In genomic region chr6:86736313-86736712, GRCm38 (mm10) we compare ENCODE assay signal across 18 mouse cellular contexts. TPM values are rescaled to one million over a fixed set of nuclear protein-coding genes. Genes with fewer than 3 reads are reported as not detected.
DNase-seq lines count a peak whose midpoint lies in the region; ATAC-seq lines count a peak whose summit lies in the region.
"Had no signal": no experiment of that assay in that cellular context is flagged by ENCODE, and none has a peak within 500 bp of the region (broad histone marks: within the 10 kb centered on the region; RNA-seq: fewer than 3 reads in every experiment).

No protein-coding gene starts in this region.

- no peak overlapping the region for H3K9ac ChIP-seq in forebrain, embryonic 14.5 days (ENCODE audit: low read length)
- no peak overlapping the region for H3K9ac ChIP-seq in forebrain, embryonic 12.5 days
- H3K9ac ChIP-seq: heart, embryonic 13.5 days; hindbrain, embryonic 12.5 days had no signal

- no peaks in the 10 kb centered on the region for H3K27me3 ChIP-seq in forebrain, embryonic 14.5 days (replicated peaks; ENCODE audit: control insufficient read depth, insufficient read depth, low read length)
- no peaks in the 10 kb centered on the region for H3K27me3 ChIP-seq in forebrain, embryonic 12.5 days
- H3K27me3 ChIP-seq in heart, embryonic 10.5 days (ENCODE audit: insufficient read depth, poor library complexity, severe bottlenecking): no peaks in the 10 kb centered on the region
- no peaks in the 10 kb centered on the region for H3K27me3 ChIP-seq in megakaryocyte, embryonic 14.5 days (replicated peaks)
- H3K27me3 ChIP-seq: heart, embryonic 13.5 days; hindbrain, embryonic 12.5 days had no signal

- peak; percentile 22 for DNase-seq in forebrain, embryonic 14.5 days (ENCODE audit: low spot score)
- peak; percentile 58 for DNase-seq in heart, embryonic 10.5 days (ENCODE audit: low spot score)
- no peak for DNase-seq in heart, adult 8-10 months (ENCODE audit: low spot score)
- DNase-seq in lung, postnatal 4 days: no peak
- DNase-seq: cerebellum, adult 2 months; cerebellum, postnatal 10 days; heart, adult 2 months; heart, postnatal 36 days; kidney, adult 8-10 months had no signal

- H3K36me3 ChIP-seq in forebrain, embryonic 14.5 days (ENCODE audit: control insufficient read depth, insufficient read depth, low read length): no peaks in the 10 kb centered on the region
- no peaks in the 10 kb centered on the region for H3K36me3 ChIP-seq in forebrain, embryonic 12.5 days (replicated peaks)
- 0 out of 2 replicates have a peak, but pooled peaks cover 2% of the 10 kb centered on the region for H3K36me3 ChIP-seq in heart, embryonic 10.5 days
- peaks cover 41% of the 10 kb centered on the region for H3K36me3 ChIP-seq in megakaryocyte, embryonic 14.5 days (replicated peaks; ENCODE audit: low read length)
- H3K36me3 ChIP-seq: embryonic facial prominence, embryonic 10.5 days; hindbrain, embryonic 12.5 days had no signal

- ATAC-seq in forebrain, embryonic 14.5 days: no peak
- ATAC-seq in forebrain, embryonic 12.5 days (ENCODE audit: low FRiP score): no peak
- no peak for ATAC-seq in megakaryocyte, adult 5-6 weeks (ENCODE audit: poor library complexity, severe bottlenecking)
- ATAC-seq: hindbrain, embryonic 16.5 days; inflammation-experienced regulatory T-cells, adult 6 months; intestine, postnatal 0 days had no signal

- no peak overlapping the region for H3K27ac ChIP-seq in forebrain, embryonic 14.5 days (ENCODE audit: low read depth, low read length)
- no peak overlapping the region for H3K27ac ChIP-seq in forebrain, embryonic 12.5 days
- H3K27ac ChIP-seq in heart, embryonic 10.5 days: no peak overlapping the region
- H3K27ac ChIP-seq: embryonic facial prominence, embryonic 10.5 days; heart, adult 2 months; heart, embryonic 13.5 days; hindbrain, embryonic 12.5 days had no signal

- no peak overlapping the region for H3K4me3 ChIP-seq in forebrain, embryonic 14.5 days (ENCODE audit: low read depth, low read length)
- H3K4me3 ChIP-seq in forebrain, embryonic 12.5 days (replicated peaks): no peak overlapping the region
- no peak overlapping the region for H3K4me3 ChIP-seq in heart, embryonic 10.5 days
- H3K4me3 ChIP-seq in megakaryocyte, embryonic 14.5 days (replicated peaks): peak overlapping the region; percentile 21
- H3K4me3 ChIP-seq: embryonic facial prominence, embryonic 10.5 days; heart, adult 2 months; heart, embryonic 13.5 days; hindbrain, embryonic 12.5 days had no signal

- no peak overlapping the region for H3K4me2 ChIP-seq in forebrain, embryonic 14.5 days (ENCODE audit: low read length)
- no peak overlapping the region for H3K4me2 ChIP-seq in forebrain, embryonic 12.5 days
- H3K4me2 ChIP-seq: heart, embryonic 13.5 days; hindbrain, embryonic 12.5 days had no signal

- H3K4me1 ChIP-seq in forebrain, embryonic 14.5 days (ENCODE audit: control insufficient read depth, insufficient read depth, low read length): peaks cover 6% of the 10 kb centered on the region; the same call in 1 of the 2 replicates
- H3K4me1 ChIP-seq in forebrain, embryonic 12.5 days: peaks cover 16% of the 10 kb centered on the region
- peaks cover 21% of the 10 kb centered on the region for H3K4me1 ChIP-seq in heart, embryonic 10.5 days
- peaks cover 58% of the 10 kb centered on the region for H3K4me1 ChIP-seq in megakaryocyte, embryonic 14.5 days

- 87% methylated on average over 4 of the region's 4 CpGs for WGBS in forebrain, embryonic 14.5 days
- 92% methylated on average over 4 of the region's 4 CpGs for WGBS in forebrain, embryonic 12.5 days
- WGBS in heart, embryonic 10.5 days: 79% methylated on average over 4 of the region's 4 CpGs

- no peaks in the 10 kb centered on the region for H3K9me3 ChIP-seq in forebrain, embryonic 14.5 days (replicated peaks; ENCODE audit: control insufficient read depth, low read length)
- no peaks in the 10 kb centered on the region for H3K9me3 ChIP-seq in forebrain, embryonic 12.5 days
- no peaks in the 10 kb centered on the region for H3K9me3 ChIP-seq in heart, embryonic 10.5 days
- H3K9me3 ChIP-seq in megakaryocyte, embryonic 14.5 days: peaks cover 9% of the 10 kb centered on the region
- H3K9me3 ChIP-seq: embryonic facial prominence, embryonic 10.5 days; heart, embryonic 13.5 days; hindbrain, embryonic 12.5 days had no signal

RNA-seq across cellular contexts. Expression of gene Gmcl1, which starts 3.1 kb away (rescaled TPM):
- polyA plus RNA-seq in forebrain, embryonic 14.5 days (2014; fragmentation: Nextera tagmentation; extraction: Ambion mirVana): 33.8 and 39.3 TPM in 2 replicates
- 52.2 and 52.9 TPM in 2 replicates for polyA plus RNA-seq in forebrain, embryonic 12.5 days (2016; fragmentation: Nextera tagmentation; extraction: Ambion mirVana)
- polyA plus RNA-seq in heart, embryonic 10.5 days (2016; fragmentation: Nextera tagmentation; extraction: Ambion mirVana): 19.1 and 26.3 TPM in 2 replicates
- 1 to 10 TPM; 3.6 to 5.2 (median 4.3) TPM for total RNA-seq in heart, adult 8-10 months (2022)
- polyA plus RNA-seq in megakaryocyte, embryonic 14.5 days (2012; ENCODE audit: insufficient read depth, low replicate concordance): 4.3 and 7.1 TPM in 2 replicates
- 26.7 and 26.8 TPM in 2 replicates for total RNA-seq in megakaryocyte, adult 5-6 weeks (2015)
- total RNA-seq in megakaryocyte, adult 5-6 weeks (2017): 16.9 and 23.4 TPM in 2 replicates

RNA-seq across cellular contexts. Expression of gene Snrnp27, which starts 52.0 kb away (rescaled TPM):
- polyA plus RNA-seq in forebrain, embryonic 14.5 days (2014; fragmentation: Nextera tagmentation; extraction: Ambion mirVana): 109 and 119 TPM in 2 replicates
- 136 and 139 TPM in 2 replicates for polyA plus RNA-seq in forebrain, embryonic 12.5 days (2016; fragmentation: Nextera tagmentation; extraction: Ambion mirVana)
- 94.8 and 112 TPM in 2 replicates for polyA plus RNA-seq in heart, embryonic 10.5 days (2016; fragmentation: Nextera tagmentation; extraction: Ambion mirVana)
- total RNA-seq in heart, adult 8-10 months (2022): 10 to 100 TPM; 45.1 to 58.5 (median 53.4) TPM
- 56.3 and 375 TPM in 2 replicates for polyA plus RNA-seq in megakaryocyte, embryonic 14.5 days (2012; ENCODE audit: insufficient read depth, low replicate concordance)
- total RNA-seq in megakaryocyte, adult 5-6 weeks (2015): 81.4 and 81.9 TPM in 2 replicates
- 100 and 101 TPM in 2 replicates for total RNA-seq in megakaryocyte, adult 5-6 weeks (2017)

RNA-seq across cellular contexts. Expression of gene Anxa4, which starts 57.1 kb away (rescaled TPM):
- polyA plus RNA-seq in forebrain, embryonic 14.5 days (2014; fragmentation: Nextera tagmentation; extraction: Ambion mirVana): 6.5 and 7.2 TPM in 2 replicates
- 4.1 and 6.1 TPM in 2 replicates for polyA plus RNA-seq in forebrain, embryonic 12.5 days (2016; fragmentation: Nextera tagmentation; extraction: Ambion mirVana)
- 9.9 and 16.7 TPM in 2 replicates for polyA plus RNA-seq in heart, embryonic 10.5 days (2016; fragmentation: Nextera tagmentation; extraction: Ambion mirVana)
- 10 to 100 TPM; 29.2 to 41.0 (median 37.3) TPM for total RNA-seq in heart, adult 8-10 months (2022)
- polyA plus RNA-seq in megakaryocyte, embryonic 14.5 days (2012; ENCODE audit: insufficient read depth, low replicate concordance): 2.0 and 21.6 TPM in 2 replicates
- 41.8 and 43.7 TPM in 2 replicates for total RNA-seq in megakaryocyte, adult 5-6 weeks (2015)
- 55.9 and 65.7 TPM in 2 replicates for total RNA-seq in megakaryocyte, adult 5-6 weeks (2017)

Comparison
In these comparisons a context has a peak if more than half of its experiments do, and no peak if none do; other contexts are left out.
1. DNase-seq: peak in forebrain, embryonic 14.5 days (single experiment) and heart, embryonic 10.5 days (single experiment); none in heart, adult 8-10 months (single experiment) and lung, postnatal 4 days (0 of 2).